Mouse (Mus musculus) spleen, adult 2 months (tissue): ENCODE data around the gene Olfr47.

Experiments used
- CTCF ChIP-seq: fragments of 200-500 bp; IDR thresholded peaks from 2 replicates; pipeline ENCODE4 v1.5.1; 2011; ENCODE audit warnings: mild to moderate bottlenecking, inconsistent platforms; ENCODE audit not compliant: insufficient read depth, insufficient read length, insufficient replicate concordance; ENCODE audit errors: extremely low read depth
- POLR2A ChIP-seq: fragments of 200-500 bp; IDR thresholded peaks from 2 replicates; pipeline ENCODE4 v1.6.1; 2011; ENCODE audit warnings: low read depth, low read length, inconsistent platforms

GRCm38 (mm10) chr6:43260756-43261155 is 29.4 kb downstream of the Olfr47 start:
- no peak for TF ChIP-seq POLR2A
- no peak for TF ChIP-seq CTCF
